Mouse (Mus musculus) G1E (cell line): ENCODE measurements at regions not wholly inside any gene's neighbourhood (a gene's known extent, or its start where the extent isn't known, plus 50 kb on each side); places are given as distances from the start of the nearest gene placed in this dataset.

Experiments
- ATAC-seq: 2 replicates; pipeline ENCODE4 v1.8.0; 2016; ENCODE audit warnings: mild to moderate bottlenecking; ENCODE audit not compliant: insufficient number of reproducible peaks, poor library complexity, low FRiP score, severe bottlenecking; ENCODE audit errors: extremely low read depth
- DNase-seq: peaks from one replicate; pipeline ENCODE4 v3.0.0; 2012; ENCODE audit warnings: low spot score
- H3K27me3 ChIP-seq: 2 replicates; pipeline ENCODE4 v1.6.1; 2012; ENCODE audit warnings: mild to moderate bottlenecking, low read length, inconsistent platforms; ENCODE audit not compliant: insufficient read depth
- H3K36me3 ChIP-seq: replicated peaks from 2 replicates; pipeline ENCODE3; 2012; ENCODE audit warnings: mild to moderate bottlenecking, inconsistent platforms
- H3K4me1 ChIP-seq: 2 replicates; pipeline ENCODE4 v1.6.1; 2012; ENCODE audit warnings: low read depth, low read length, inconsistent platforms, mixed read lengths; ENCODE audit not compliant: insufficient read depth
- H3K4me3 ChIP-seq: 2 replicates; pipeline ENCODE4 v1.5.1; 2012; ENCODE audit warnings: low read depth, mild to moderate bottlenecking, inconsistent platforms, low read length, moderate library complexity, mixed read lengths
- H3K9me3 ChIP-seq: replicated peaks from 2 replicates; pipeline ENCODE4 v1.6.1; 2012; ENCODE audit warnings: inconsistent platforms
- CTCF ChIP-seq: IDR thresholded peaks from 2 replicates; pipeline ENCODE4 v1.5.1; 2012; ENCODE audit warnings: low read depth, low read length, inconsistent platforms, mixed read lengths
- GATA1 ChIP-seq: IDR thresholded peaks from 2 replicates; pipeline ENCODE4 v1.6.1; 2012; ENCODE audit warnings: borderline replicate concordance, low read length, inconsistent platforms, mixed read lengths
- GATA2 ChIP-seq: IDR thresholded peaks from 2 replicates; pipeline ENCODE4 v1.6.1; 2012; ENCODE audit warnings: low read depth, low read length, inconsistent platforms, borderline replicate concordance
- POLR2AphosphoS5 ChIP-seq: IDR thresholded peaks from 2 replicates; pipeline ENCODE4 v1.6.1; 2012; ENCODE audit warnings: low read depth, low read length, inconsistent platforms; ENCODE audit not compliant: insufficient replicate concordance
- TAL1 ChIP-seq: conservative IDR thresholded peaks from 2 replicates; pipeline ENCODE4 v1.6.1; 2012; ENCODE audit warnings: low read depth, low read length, inconsistent platforms, mixed read lengths

- no peaks in the 10 kb centered on the region for H3K27me3 ChIP-seq
- H3K36me3 ChIP-seq = peaks cover 2% of the 10 kb centered on the region
- H3K4me1 ChIP-seq = peaks cover 92% of the 10 kb centered on the region
- no peaks in the 10 kb centered on the region for H3K9me3 ChIP-seq
- no peak for DNase-seq
- no peak for ATAC-seq
- TF ChIP-seq POLR2AphosphoS5 (no peak), TAL1 (no peak), GATA1 (no peak)
- H3K4me3 ChIP-seq = peak overlapping the region; percentile 63; the same call in 1 of the 2 replicates
Measured at GRCm38 (mm10) chr17:84115957-84116339, 71.8 kb downstream of the Zfp36l2 start.

- Histone ChIP-seq H3K4me3 (peak overlapping the region; percentile 63; the same call in 1 of the 2 replicates), H3K27me3 (no peaks in the 10 kb centered on the region), H3K4me1 (peaks cover 86% of the 10 kb centered on the region), H3K36me3 (peaks cover 2% of the 10 kb centered on the region), H3K9me3 (no peaks in the 10 kb centered on the region)
- no peak for ATAC-seq
- TF ChIP-seq GATA2 (no peak), CTCF (no peak), GATA1 (no peak), TAL1 (no peak), POLR2AphosphoS5 (no peak)
- DNase-seq = no peak
Measured at GRCm38 (mm10) chr17:84115133-84115532, 72.6 kb downstream of the Zfp36l2 start.

GRCm38 (mm10) chr17:84114279-84114994, 73.3 kb downstream of the Zfp36l2 start:
- DNase-seq (no peak), ATAC-seq (no peak)
- H3K4me1 ChIP-seq = peaks cover 84% of the 10 kb centered on the region
- H3K27me3 ChIP-seq = 0 out of 2 replicates have a peak, but pooled peaks cover 3% of the 10 kb centered on the region
- H3K36me3 ChIP-seq = peaks cover 2% of the 10 kb centered on the region
- no peak for TF ChIP-seq CTCF
- TF ChIP-seq GATA1 = no peak
- no peak for TF ChIP-seq GATA2
- no peak for TF ChIP-seq POLR2AphosphoS5
- TF ChIP-seq TAL1 = no peak
- H3K9me3 ChIP-seq = no peaks in the 10 kb centered on the region
- H3K4me3 ChIP-seq = peak overlapping the region; percentile 45; the same call in 1 of the 2 replicates

GRCm38 (mm10) chr17:84113608-84114278, 74.0 kb downstream of the Zfp36l2 start:
- H3K27me3 ChIP-seq = 0 out of 2 replicates have a peak, but pooled peaks cover 3% of the 10 kb centered on the region
- peak; percentile 87 for DNase-seq
- peak; percentile 22; the same call in 1 of the 2 replicates for ATAC-seq
- H3K4me3 ChIP-seq = peak overlapping the region; percentile 45; the same call in 1 of the 2 replicates
- peak; percentile 72 for TF ChIP-seq CTCF
- TF ChIP-seq GATA2 = no peak
- TF ChIP-seq GATA1 = no peak
- H3K9me3 ChIP-seq = no peaks in the 10 kb centered on the region
- peaks cover 77% of the 10 kb centered on the region for H3K4me1 ChIP-seq
- peaks cover 2% of the 10 kb centered on the region for H3K36me3 ChIP-seq

GRCm38 (mm10) chr17:84112411-84113031, 75.2 kb downstream of the Zfp36l2 start:
- no peak for TF ChIP-seq GATA2
- no peak for TF ChIP-seq TAL1
- TF ChIP-seq GATA1 = no peak
- TF ChIP-seq CTCF = no peak
- no peak for TF ChIP-seq POLR2AphosphoS5
- no peaks in the 10 kb centered on the region for H3K9me3 ChIP-seq
- no peak overlapping the region; the same call in 1 of the 2 replicates for H3K4me3 ChIP-seq
- peaks cover 72% of the 10 kb centered on the region for H3K4me1 ChIP-seq
- ATAC-seq (no peak), DNase-seq (no peak)
- H3K36me3 ChIP-seq = peaks cover 2% of the 10 kb centered on the region
- H3K27me3 ChIP-seq = peaks cover 6% of the 10 kb centered on the region; the same call in 1 of the 2 replicates

GRCm38 (mm10) chr17:84111787-84112370, 75.9 kb downstream of the Zfp36l2 start:
- H3K27me3 ChIP-seq = peaks cover 7% of the 10 kb centered on the region; the same call in 1 of the 2 replicates
- no peak overlapping the region; the same call in 1 of the 2 replicates for H3K4me3 ChIP-seq
- H3K4me1 ChIP-seq = peaks cover 65% of the 10 kb centered on the region
- H3K36me3 ChIP-seq = peaks cover 2% of the 10 kb centered on the region
- DNase-seq = no peak
- TF ChIP-seq TAL1 (no peak), GATA2 (no peak), GATA1 (no peak), POLR2AphosphoS5 (no peak), CTCF (no peak)
- H3K9me3 ChIP-seq = no peaks in the 10 kb centered on the region
- no peak for ATAC-seq
